Mouse (Mus musculus) neutrophil, adult 5-6 weeks (primary cell): Measurements from ENCODE around the gene Asap3. TPM values are rescaled to one million over a fixed set of nuclear protein-coding genes. Genes with fewer than 3 reads are reported as not detected.
A peak's percentile ranks its signal among the peaks of the same experiment; 100 is the strongest.

Experiments used
- ATAC-seq: fragments of 151-379, 151-347 bp; 2 replicates; pipeline ENCODE4 v1.8.0; 2017; ENCODE audit warnings: mild to moderate bottlenecking, moderate TSS enrichment; ENCODE audit not compliant: insufficient number of reproducible peaks, poor library complexity, low FRiP score, severe bottlenecking; ENCODE audit errors: extremely low read depth
- total RNA-seq: library from RNA; stranded (forward); fragments of 200-1000 nt; gene quantifications from 2 replicates; pipeline ENCODE4 v1.2.3, GENCODE M21; 2017

Asap3 gene
- total RNA-seq, 1 experiment from 2014 or later, result 0.12 TPM

GRCm38 (mm10) chr4:136284891-136285290, 78.7 kb downstream of the Asap3 start:
- ATAC-seq, result no peak

DNA sequence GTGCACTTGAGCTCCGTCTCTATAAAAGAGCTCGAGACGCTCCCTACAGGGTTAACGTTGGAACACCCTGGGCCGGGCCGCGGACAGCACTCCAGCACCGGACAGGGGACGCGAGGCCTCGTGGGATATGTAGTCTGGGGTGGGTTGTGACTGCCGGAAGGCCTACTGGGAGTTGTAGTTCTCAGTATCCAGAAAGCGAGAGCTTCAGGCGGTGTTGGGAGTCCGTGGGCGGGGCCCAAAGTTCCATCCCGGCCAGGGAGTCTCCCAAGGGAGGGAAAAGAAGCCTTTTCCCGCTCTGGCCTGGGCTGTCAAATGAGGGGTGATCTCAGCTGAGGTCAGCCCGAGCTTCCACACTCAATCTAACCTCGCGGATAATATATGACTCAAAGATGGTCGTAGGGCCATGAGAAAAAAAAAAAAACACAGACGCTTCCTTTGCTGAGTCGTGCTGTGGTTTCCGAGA, 79.2 kb downstream of the Asap3 start:
- peak; percentile 85 for ATAC-seq

DNA sequence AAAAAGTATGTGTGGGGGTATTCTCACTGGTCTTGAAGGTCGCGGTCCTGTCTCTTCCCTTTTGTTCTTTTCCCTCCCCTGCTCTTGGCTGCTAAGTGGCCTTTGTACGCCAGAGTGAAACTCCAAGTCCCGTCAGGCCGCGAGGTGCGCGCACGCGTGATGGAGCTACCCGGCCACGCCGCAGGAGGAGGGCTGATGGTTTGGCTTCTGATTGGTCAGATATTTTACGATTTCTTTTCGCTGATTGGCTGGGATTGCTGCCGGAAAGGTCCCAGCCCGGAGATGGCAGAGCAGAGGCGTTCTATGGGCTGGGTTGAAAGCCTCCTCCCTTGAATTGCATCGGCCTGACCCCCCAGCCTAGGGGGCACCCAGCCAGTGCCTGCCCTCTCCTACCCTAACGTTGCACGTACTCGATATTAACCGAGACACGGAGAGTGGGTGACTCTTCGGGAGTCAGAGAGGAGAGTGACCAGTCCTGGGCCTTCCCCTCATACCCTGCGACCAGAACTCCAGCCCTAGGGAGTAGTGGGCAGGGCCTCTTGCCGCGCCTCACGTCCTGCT, 79.7 kb downstream of the Asap3 start:
- peak; percentile 93 for ATAC-seq

- no peak for ATAC-seq
Measured at GRCm38 (mm10) chr4:136289918-136290780, 84.0 kb downstream of the Asap3 start.

- no peak for ATAC-seq
Measured at GRCm38 (mm10) chr4:136290781-136291595, 84.8 kb downstream of the Asap3 start.

DNA sequence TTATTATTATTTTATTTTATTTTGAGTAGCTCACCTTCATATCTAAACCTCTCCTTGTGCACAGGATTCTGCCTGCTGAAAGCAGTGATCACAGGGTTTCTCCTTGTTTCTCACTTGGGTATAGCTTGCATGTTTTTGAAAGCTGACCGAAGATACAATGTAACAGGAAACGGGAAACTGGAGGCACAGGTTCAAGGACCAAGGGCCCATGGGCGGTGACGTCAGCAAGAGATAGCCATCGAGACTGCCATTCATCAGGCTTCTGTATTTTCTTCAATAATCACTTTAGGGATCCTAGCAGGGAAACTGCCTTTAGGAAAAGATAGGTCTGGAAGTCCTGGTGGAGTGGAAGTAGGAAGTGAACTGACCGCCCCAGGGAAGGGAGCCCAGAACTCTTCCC, 85.5 kb downstream of the Asap3 start:
- no peak for ATAC-seq

Other genes starting within 250 kb of the Asap3 start
- gene Gale, start 242.6 kb upstream of the Asap3 start, total RNA-seq, result 8.0 and 10.3 TPM in 2 replicates
- 41.0 and 44.9 TPM in 2 replicates for gene Lypla2, start 233.7 kb upstream of the Asap3 start, total RNA-seq
- gene Pithd1, start 219.1 kb upstream of the Asap3 start, total RNA-seq, result 58.7 and 77.3 TPM in 2 replicates
- 73.5 and 78.9 TPM in 2 replicates for gene Eloa, start 184.6 kb upstream of the Asap3 start, total RNA-seq
- 333 and 414 TPM in 2 replicates for gene Rpl11, start 152.9 kb upstream of the Asap3 start, total RNA-seq
- 25.4 and 29.5 TPM in 2 replicates for gene Id3, start 62.9 kb upstream of the Asap3 start, total RNA-seq
- 42.0 and 46.9 TPM in 2 replicates for gene E2f2, start 34.0 kb upstream of the Asap3 start, total RNA-seq
- 1.2 and 1.6 TPM in 2 replicates for gene Tcea3, start 41.4 kb downstream of the Asap3 start, total RNA-seq
- 11.1 and 13.4 TPM in 2 replicates for gene Zfp46, start 78.3 kb downstream of the Asap3 start, total RNA-seq
- 158 and 175 TPM in 2 replicates for gene Hnrnpr, start 104.6 kb downstream of the Asap3 start, total RNA-seq
- not detected in 2 replicates for gene Htr1d, start 217.2 kb downstream of the Asap3 start, total RNA-seq